Mouse (Mus musculus) cerebellum, adult 9-10 months (tissue): ENCODE results near the gene Serhl.
A peak's percentile ranks its signal among the peaks of the same experiment; 100 is the strongest.
"Not testable (repeated sequence)": the region's sequence is repeated elsewhere in the genome, so short reads cannot be mapped to it uniquely, and the experiment has no call there.

Experiments
- DNase-seq: peaks from one replicate; pipeline ENCODE4 v3.0.0; 2022

Gene Serhl

GRCm38 (mm10) chr15:83085901-83086300, 3.4 kb upstream of the Serhl start:
- DNase-seq, result no peak

GRCm38 (mm10) chr15:83086636-83087328, 2.5 kb upstream of the Serhl start:
- DNase-seq, result no peak

GRCm38 (mm10) chr15:83088495-83089428, 544 bp upstream of the Serhl start:
- no peak for DNase-seq

GRCm38 (mm10) chr15:83090874-83091273, 1.6 kb downstream of the Serhl start:
- no peak for DNase-seq

GRCm38 (mm10) chr15:83093687-83094086, 4.4 kb downstream of the Serhl start:
- no peak for DNase-seq

- no peak for DNase-seq
Observed at GRCm38 (mm10) chr15:83095950-83096349, 6.6 kb downstream of the Serhl start.

- DNase-seq, result peak; percentile 10
Observed at GRCm38 (mm10) chr15:83099533-83100331, 10.4 kb downstream of the Serhl start.

DNA sequence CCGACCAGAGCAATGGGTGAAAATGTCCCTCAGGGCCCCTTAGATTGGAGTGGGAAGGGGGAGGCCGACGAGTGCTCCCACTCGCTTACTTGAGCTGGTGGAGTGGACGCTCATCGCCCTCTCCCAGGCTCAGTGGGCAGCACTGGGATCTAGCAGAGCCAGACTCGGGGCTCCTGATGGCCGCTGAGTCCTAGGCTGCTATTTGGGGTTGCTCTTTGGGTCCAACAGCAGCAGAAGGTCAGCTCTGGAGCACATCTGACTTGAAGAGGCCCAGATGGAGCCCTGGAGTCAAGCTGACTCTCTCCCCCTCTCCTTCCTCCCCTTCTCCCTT, 11.0 kb downstream of the Serhl start:
- DNase-seq, result no peak

DNA sequence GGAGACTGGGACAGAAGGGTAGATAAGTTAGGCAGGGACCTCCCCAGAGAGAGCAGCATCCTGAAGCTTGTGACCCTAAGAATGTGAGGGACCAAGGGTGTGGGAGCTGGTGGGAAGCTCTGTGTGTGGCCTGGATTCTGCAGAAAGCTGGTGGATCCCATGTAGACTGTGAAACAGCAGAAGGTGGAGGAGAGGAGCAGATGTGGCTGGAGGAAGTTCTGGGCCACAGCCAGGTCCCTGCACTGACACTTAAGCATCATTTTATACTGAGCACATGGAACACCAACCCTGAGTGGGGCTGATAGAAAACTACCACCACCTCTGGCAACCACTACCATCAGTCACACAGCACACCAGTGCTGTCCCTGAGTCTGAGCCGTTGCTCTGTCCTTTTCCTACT, 13.8 kb downstream of the Serhl start:
- DNase-seq, result no peak

DNA sequence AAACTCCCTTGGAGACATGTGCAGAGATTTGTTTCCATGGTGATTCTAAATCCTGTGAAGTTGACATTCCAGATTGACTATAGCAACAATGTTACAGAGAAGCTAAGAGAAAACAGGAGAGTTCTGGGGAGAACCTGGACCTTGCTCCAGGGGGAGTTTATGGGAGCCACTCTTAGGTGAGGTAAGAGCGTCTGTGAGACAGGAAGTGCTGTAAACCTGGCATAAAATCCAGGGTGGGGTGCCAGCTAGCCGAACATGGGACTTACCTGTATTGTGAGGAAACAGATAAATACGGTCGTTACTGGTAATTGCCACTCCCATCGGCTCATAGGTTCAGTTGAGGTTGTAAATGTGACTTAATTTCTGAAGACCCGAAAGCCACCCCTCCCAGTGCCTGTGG, 17.1 kb downstream of the Serhl start:
- no peak for DNase-seq

GRCm38 (mm10) chr15:83107814-83108213, 18.5 kb downstream of the Serhl start:
- DNase-seq, result no peak

DNA sequence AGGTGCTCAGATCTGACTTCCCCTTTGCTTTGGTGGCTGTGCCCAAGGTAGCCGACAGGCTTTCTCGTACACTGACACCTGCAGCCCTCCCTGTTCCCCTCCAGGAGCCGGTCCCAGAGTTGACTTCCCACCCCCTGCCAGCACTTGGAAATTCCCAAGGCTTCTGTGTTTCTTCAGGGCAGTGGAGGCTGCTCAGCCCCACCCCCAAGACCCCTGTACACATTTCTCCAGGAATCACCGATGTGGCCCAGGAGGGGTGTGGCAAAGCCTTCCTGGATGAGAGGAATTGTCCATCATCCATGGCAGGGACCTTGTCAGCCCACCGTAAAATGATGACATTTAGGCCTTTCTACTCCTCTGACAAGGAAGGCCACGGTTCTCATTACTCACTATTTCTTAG, 22.0 kb downstream of the Serhl start:
- DNase-seq, result no peak

DNA sequence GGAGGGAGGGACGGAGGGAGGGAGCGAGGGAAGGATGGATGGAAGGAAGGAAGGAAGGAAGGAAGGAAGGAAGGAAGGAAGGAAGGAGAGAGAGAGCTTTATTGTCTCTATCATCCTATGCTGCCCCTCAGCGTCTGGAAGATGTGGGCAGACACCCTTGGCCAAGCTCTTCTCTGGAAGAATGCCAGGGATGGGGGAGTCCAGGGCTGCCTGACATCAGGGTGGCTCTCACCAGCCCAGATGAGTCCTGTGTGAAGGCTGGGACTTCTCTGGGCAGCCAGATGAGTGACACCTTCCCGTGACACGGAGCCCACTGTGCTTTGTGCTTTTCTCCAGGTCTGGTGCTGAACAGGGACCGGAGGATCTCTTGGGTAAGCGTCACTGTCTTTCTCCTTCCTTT, 22.6 kb downstream of the Serhl start:
- no peak for DNase-seq

DNA sequence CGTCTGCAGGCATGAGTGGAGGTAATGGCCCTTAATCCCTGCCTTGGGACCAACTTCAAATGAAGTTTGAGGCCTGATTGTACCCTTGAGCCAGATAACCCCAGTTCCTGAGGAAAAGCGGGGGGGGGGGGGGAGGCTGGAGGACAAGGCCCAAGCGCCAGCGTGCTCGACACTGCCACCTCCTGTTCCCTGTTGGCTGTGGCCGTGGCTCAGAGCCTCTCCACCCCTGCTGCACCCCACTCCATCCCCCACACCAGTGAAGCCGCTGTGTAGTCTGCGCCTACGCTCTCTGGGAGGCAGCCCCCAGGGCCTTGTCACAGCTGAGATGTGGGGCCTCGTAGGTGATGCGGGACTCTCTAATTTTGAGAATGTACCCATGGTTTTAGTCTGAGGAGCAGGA, 23.6 kb downstream of the Serhl start:
- no peak for DNase-seq

GRCm38 (mm10) chr15:83114106-83114505, 24.8 kb downstream of the Serhl start:
- DNase-seq, result no peak

GRCm38 (mm10) chr15:83115071-83115470, 25.8 kb downstream of the Serhl start:
- DNase-seq, result no peak

DNA sequence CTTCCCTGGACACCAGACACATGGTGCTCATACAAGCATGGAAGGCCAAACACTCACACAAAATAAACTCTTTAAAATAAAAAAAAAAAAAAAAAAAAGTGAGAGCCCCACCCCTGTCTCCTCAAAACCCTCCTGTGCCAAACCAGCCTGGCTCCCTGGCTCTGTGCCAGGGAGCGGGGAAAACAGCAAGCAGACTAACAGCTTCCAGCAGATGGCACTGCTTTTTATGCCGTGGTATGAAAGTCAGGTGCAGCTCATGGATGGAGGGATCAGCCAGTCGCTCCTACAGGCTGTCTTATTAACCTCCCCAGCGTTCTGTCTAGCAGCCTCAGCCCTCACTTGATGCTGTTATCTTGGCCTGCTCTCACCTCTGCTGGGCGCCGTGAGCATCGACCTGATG, 29.1 kb downstream of the Serhl start:
- DNase-seq, result peak; percentile 72

DNA sequence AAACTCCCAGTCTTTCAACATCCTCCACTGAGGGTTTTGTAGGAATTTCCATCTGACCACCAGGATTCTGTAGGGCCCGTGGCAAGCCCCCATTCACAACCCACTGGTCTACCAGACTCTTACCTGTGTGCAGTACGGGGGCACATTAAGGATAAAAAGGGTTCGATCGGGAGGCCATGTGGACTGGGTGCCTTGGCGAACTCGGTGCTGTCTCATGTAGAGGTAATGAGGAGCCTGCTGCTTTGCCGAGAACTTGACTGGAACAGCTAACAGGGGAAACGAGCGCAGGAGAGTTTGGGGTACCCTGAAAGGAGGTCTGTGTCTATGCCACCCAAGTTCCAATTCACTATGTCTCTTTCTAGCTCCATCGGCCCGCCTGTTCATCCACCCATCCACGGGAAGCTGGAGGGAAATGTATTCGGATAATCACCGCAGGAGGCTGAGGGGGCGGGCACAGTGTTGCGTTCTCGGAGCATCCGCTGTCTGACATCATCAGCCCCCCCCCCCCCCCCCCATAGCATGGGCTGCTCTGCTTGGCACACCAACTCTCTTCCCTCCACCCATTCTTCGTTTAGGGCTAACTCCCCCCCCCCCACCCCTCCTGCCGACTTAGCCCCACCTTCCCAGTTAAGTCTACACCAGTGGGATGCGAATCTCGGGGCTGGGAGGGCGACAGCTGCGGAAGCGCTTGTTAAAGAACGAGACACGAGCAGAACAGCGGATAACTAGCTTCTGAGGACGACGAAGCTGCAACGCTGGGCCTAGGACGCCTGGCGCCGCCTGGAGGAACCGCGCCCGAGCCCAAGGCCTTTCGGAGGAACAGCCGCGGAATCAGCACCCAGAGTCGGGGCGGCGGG, 32.6 kb downstream of the Serhl start:
- peak; percentile 59 for DNase-seq

- DNase-seq, result peak; percentile 88
Observed at GRCm38 (mm10) chr15:83122566-83123145, 33.4 kb downstream of the Serhl start, which contains the start of gene Rrp7a. Rrp7a (minus strand) TSS chr15:83122801.

GRCm38 (mm10) chr15:83124625-83125024, 35.3 kb downstream of the Serhl start:
- DNase-seq, result no peak

DNA sequence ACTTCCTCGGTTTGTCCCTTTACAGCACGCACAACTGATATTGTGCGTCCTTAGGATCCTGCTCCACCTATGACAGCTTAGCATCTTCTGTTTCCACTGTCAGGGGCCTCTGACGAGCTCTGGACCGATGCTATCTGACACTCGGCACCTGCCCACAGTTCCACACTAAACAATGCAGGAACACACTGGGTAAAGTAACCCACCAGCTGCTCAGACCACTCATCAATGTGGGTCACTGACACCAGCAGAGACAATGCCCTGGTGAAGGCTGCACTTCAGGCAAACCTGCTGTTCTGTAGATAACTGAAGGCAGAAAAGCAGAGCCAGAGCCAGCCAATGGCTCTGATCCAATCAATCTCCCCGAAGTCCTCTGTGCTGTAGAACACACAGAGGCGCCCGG, 37.3 kb downstream of the Serhl start:
- DNase-seq, result no peak

GRCm38 (mm10) chr15:83127037-83127436, 37.7 kb downstream of the Serhl start:
- DNase-seq, result not testable (repeated sequence)
